Mouse (Mus musculus) heart, embryonic 11.5 days (tissue): Measurements from ENCODE around the gene Tex26. TPM values are rescaled to one million over a fixed set of nuclear protein-coding genes. Genes with fewer than 3 reads are reported as not detected.

Experiments
- ATAC-seq: fragments of 200-750 bp; cut with Nextera tagmentation; replicated peaks from 2 replicates; pipeline ENCODE4 v1.8.0; 2017; ENCODE audit warnings: moderate library complexity; ENCODE audit not compliant: insufficient number of reproducible peaks, low FRiP score, low TSS enrichment
- H3K27ac ChIP-seq: fragments of 300-500 bp; sonication (generic); 2 replicates; pipeline ENCODE4 v1.5.1; 2014; ENCODE audit warnings: mild to moderate bottlenecking, low read depth, low read length
- H3K27me3 ChIP-seq: fragments of 300-500 bp; sonication (generic); 2 replicates; pipeline ENCODE4 v1.6.1; 2014; ENCODE audit warnings: mild to moderate bottlenecking, low read length, mixed read lengths; ENCODE audit not compliant: control insufficient read depth, insufficient read depth
- H3K36me3 ChIP-seq: fragments of 300-500 bp; sonication (generic); 2 replicates; pipeline ENCODE4 v1.6.1; 2014; ENCODE audit warnings: mild to moderate bottlenecking, low read length, moderate library complexity, mixed read lengths; ENCODE audit not compliant: control insufficient read depth, insufficient read depth
- H3K4me1 ChIP-seq: fragments of 300-500 bp; sonication (generic); 2 replicates; pipeline ENCODE4 v1.6.1; 2014; ENCODE audit warnings: low read length; ENCODE audit not compliant: control insufficient read depth, insufficient read depth
- H3K4me2 ChIP-seq: fragments of 300-500 bp; sonication (generic); 2 replicates; pipeline ENCODE4 v1.6.1; 2014; ENCODE audit warnings: mild to moderate bottlenecking, moderate library complexity
- H3K4me3 ChIP-seq: fragments of 300-500 bp; sonication (generic); 2 replicates; pipeline ENCODE4 v1.5.1; 2014; ENCODE audit warnings: low read depth, low read length
- H3K9ac ChIP-seq: fragments of 300-500 bp; sonication (generic); 2 replicates; pipeline ENCODE4 v1.6.1; 2014; ENCODE audit warnings: mild to moderate bottlenecking, low read depth, low read length, moderate library complexity
- H3K9me3 ChIP-seq: fragments of 300-500 bp; sonication (generic); replicated peaks from 2 replicates; pipeline ENCODE4 v1.6.1; 2016; ENCODE audit warnings: low read length; ENCODE audit not compliant: control insufficient read depth
- WGBS: fragments of 180-500 bp; shearing (Covaris S2); extraction: QIAGEN DNeasy Blood & Tissue Kit; methylation state at CpG from one replicate; pipeline ENCODE4 v1.1.7; 2014; ENCODE audit not compliant: insufficient replicate concordance; 5-methylcytosine and 5-hydroxymethylcytosine counted together
- polyA plus RNA-seq: library from polyadenylated mRNA; unstranded; fragments of >200 nt; fragmentation: Nextera tagmentation; extraction: Ambion mirVana; gene quantifications from 2 replicates; pipeline ENCODE4 v1.2.1, GENCODE M21; 2014

Tex26 gene
- polyA plus RNA-seq, 1 experiment from 2014 or later, result 0.57 TPM

DNA sequence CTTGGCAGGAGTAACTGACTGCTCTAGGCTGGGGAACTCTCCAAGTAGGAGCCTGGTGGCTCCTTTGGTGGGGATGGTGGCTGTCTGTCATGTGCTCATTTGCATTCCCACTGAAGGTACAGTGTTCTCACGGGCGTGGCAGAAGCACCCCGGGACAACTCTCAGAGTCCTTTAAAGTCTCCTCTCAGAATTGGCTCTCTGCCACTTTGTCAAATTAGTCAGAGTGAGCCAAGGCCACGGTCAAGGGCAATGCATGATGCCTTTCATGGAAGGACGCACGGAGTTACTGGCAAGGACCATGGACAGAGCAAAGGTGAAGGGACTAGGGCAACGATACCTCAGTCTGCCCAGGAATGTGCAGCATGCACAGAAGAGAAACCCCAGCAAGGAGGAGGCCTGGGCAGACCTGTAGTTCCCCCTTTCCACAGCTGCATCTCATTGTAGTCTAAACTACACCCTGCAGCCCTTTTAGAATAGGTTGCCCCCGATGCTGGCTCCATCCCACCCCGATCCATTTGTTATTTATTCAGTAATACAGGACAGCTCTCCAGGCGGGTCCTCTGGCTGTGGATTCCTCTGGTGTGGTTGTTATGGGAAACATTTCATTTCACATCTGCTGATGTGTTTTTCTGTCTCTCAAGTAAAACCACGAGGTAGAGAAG is 49.0 kb downstream of the Tex26 start:
- no peak overlapping the region for H3K27ac ChIP-seq
- H3K4me3 ChIP-seq, result no peak overlapping the region
- H3K36me3 ChIP-seq, result no peaks in the 10 kb centered on the region
- WGBS, result 46% methylated on average over 11 of the region's 11 CpGs
- no peak for ATAC-seq
- no peaks in the 10 kb centered on the region for H3K27me3 ChIP-seq
- H3K9ac ChIP-seq, result no peak overlapping the region
- no peak overlapping the region for H3K4me2 ChIP-seq
- H3K4me1 ChIP-seq, result no peaks in the 10 kb centered on the region
- no peaks in the 10 kb centered on the region for H3K9me3 ChIP-seq

- Histone ChIP-seq H3K4me2 (no peak overlapping the region), H3K9me3 (no peaks in the 10 kb centered on the region), H3K4me1 (no peaks in the 10 kb centered on the region), H3K36me3 (no peaks in the 10 kb centered on the region), H3K27ac (no peak overlapping the region), H3K4me3 (no peak overlapping the region), H3K9ac (no peak overlapping the region), H3K27me3 (no peaks in the 10 kb centered on the region)
- ATAC-seq, result no peak
- WGBS, result 84% methylated on average over 11 of the region's 11 CpGs
These were observed 49.7 kb downstream of the Tex26 start for GRCm38 (mm10) chr5:149489136-149489535.

GRCm38 (mm10) chr5:149490275-149490674 is 50.8 kb downstream of the Tex26 start:
- no peaks in the 10 kb centered on the region for H3K36me3 ChIP-seq
- no peaks in the 10 kb centered on the region for H3K4me1 ChIP-seq
- H3K27ac ChIP-seq, result no peak overlapping the region
- no peaks in the 10 kb centered on the region for H3K27me3 ChIP-seq
- H3K9me3 ChIP-seq, result no peaks in the 10 kb centered on the region
- no peak overlapping the region for H3K4me2 ChIP-seq
- WGBS, result 58% methylated on average over 15 of the region's 15 CpGs
- H3K9ac ChIP-seq, result no peak overlapping the region
- no peak overlapping the region for H3K4me3 ChIP-seq
- ATAC-seq, result no peak

DNA sequence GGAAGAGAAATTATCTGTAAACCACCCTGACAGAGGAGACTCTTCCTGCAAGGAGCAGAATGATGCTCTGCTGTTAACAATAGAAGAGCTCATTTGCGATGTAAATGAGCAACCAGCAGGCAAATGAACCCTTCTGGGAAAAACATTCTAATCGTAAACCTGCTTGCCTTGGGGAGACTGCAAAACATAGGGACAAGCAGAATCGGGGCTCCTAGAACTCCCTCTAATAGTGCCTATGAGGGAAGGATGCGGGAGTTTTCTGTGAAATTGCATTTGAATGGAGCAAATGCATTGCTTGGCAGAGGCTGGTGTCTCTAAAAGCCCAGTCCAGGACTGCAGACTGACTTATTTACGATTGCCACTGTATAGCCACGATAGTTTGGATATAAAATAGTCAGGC is 56.2 kb downstream of the Tex26 start:
- Histone ChIP-seq H3K36me3 (no peaks in the 10 kb centered on the region), H3K27me3 (no peaks in the 10 kb centered on the region), H3K27ac (no peak overlapping the region), H3K4me3 (no peak overlapping the region), H3K4me2 (no peak overlapping the region), H3K4me1 (0 out of 2 replicates have a peak, but pooled peaks cover 3% of the 10 kb centered on the region), H3K9ac (no peak overlapping the region), H3K9me3 (no peaks in the 10 kb centered on the region)
- WGBS, result 54% methylated on average over 6 of the region's 6 CpGs
- no peak for ATAC-seq

- Histone ChIP-seq H3K9me3 (no peaks in the 10 kb centered on the region), H3K9ac (no peak overlapping the region), H3K4me2 (no peak overlapping the region), H3K27me3 (no peaks in the 10 kb centered on the region), H3K4me3 (no peak overlapping the region), H3K27ac (no peak overlapping the region), H3K36me3 (no peaks in the 10 kb centered on the region), H3K4me1 (0 out of 2 replicates have a peak, but pooled peaks cover 3% of the 10 kb centered on the region)
- 73% methylated on average over 12 of the region's 12 CpGs for WGBS
- ATAC-seq, result no peak
These were observed 57.1 kb downstream of the Tex26 start for GRCm38 (mm10) chr5:149496401-149497066.

DNA sequence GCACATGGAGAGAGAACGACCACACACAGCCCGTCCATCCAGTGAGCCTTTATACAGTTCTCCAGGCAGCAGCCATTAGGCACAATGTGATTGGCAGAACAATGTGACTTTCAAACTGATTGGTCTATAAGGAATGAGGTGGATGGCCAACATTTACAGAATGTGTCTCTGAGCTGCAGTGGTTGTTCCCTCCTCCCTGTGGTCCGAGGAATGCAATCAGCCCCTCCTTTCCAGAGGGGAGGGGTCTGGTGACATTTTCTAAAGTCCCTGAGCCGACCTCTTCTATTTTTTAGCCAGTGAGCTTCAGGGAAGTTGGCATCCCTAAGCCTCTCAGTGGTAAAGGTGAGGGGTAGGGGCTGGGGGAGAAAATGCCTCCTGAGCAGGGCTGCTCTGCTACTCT is 60.5 kb downstream of the Tex26 start:
- 0 out of 2 replicates have a peak, but pooled peaks cover 3% of the 10 kb centered on the region for H3K4me1 ChIP-seq
- no peak overlapping the region for H3K27ac ChIP-seq
- 45% methylated on average over 4 of the region's 4 CpGs for WGBS
- ATAC-seq, result no peak
- no peaks in the 10 kb centered on the region for H3K9me3 ChIP-seq
- no peak overlapping the region for H3K4me3 ChIP-seq
- H3K27me3 ChIP-seq, result no peaks in the 10 kb centered on the region
- no peaks in the 10 kb centered on the region for H3K36me3 ChIP-seq
- H3K4me2 ChIP-seq, result no peak overlapping the region
- no peak overlapping the region for H3K9ac ChIP-seq

- no peak for ATAC-seq
- no peaks in the 10 kb centered on the region for H3K9me3 ChIP-seq
- H3K9ac ChIP-seq, result no peak overlapping the region
- H3K4me1 ChIP-seq, result no peaks in the 10 kb centered on the region
- H3K27ac ChIP-seq, result no peak overlapping the region
- H3K4me2 ChIP-seq, result no peak overlapping the region
- 76% methylated on average over 23 of the region's 23 CpGs for WGBS
- H3K36me3 ChIP-seq, result no peaks in the 10 kb centered on the region
- no peak overlapping the region for H3K4me3 ChIP-seq
- no peaks in the 10 kb centered on the region for H3K27me3 ChIP-seq
These were observed 64.1 kb downstream of the Tex26 start for GRCm38 (mm10) chr5:149503423-149504175.

- Histone ChIP-seq H3K27me3 (no peaks in the 10 kb centered on the region), H3K4me3 (no peak overlapping the region), H3K9me3 (no peaks in the 10 kb centered on the region), H3K9ac (no peak overlapping the region), H3K4me1 (no peaks in the 10 kb centered on the region), H3K4me2 (no peak overlapping the region), H3K36me3 (no peaks in the 10 kb centered on the region), H3K27ac (no peak overlapping the region)
- WGBS, result 85% methylated on average over 8 of the region's 8 CpGs
- ATAC-seq, result no peak
These were observed 65.5 kb downstream of the Tex26 start for GRCm38 (mm10) chr5:149504985-149505384.
